Mouse (Mus musculus): ENCODE measurements at regions not wholly inside any gene's neighbourhood (a gene's known extent, or its start where the extent isn't known, plus 50 kb on each side); places are given as distances from the start of the nearest gene placed in this dataset.

DNA sequence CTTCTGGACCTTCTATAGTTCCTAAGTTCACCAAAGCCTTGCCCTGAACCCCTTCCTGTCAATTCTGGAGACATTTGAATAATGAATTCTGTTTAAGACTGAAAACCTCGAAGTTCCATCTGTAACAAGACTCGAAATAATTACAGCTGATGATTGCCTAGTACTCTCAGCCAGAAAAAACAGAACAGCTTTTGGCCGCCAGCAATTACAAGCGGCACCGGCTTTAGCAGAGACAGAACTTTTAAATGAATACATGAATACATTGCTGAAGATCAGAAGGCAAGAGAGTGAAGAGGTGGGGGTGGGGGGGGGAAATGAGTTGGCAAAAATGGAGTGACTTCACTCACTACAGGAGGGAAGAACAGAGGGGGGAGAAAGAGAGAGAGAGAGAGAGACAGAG is 112.6 kb downstream of the Spata19 start:
- Histone ChIP-seq H3ac (ENCODE audit: control insufficient read depth, insufficient read length) (no peak overlapping the region), H3K36me3 (ENCODE audit: control insufficient read depth, insufficient read depth) (no peaks in the 10 kb centered on the region), H3K4me3 (no peak overlapping the region), H3K27me3 (ENCODE audit: control insufficient read depth, insufficient read depth, insufficient read length) (no peaks in the 10 kb centered on the region), H3K79me2 (ENCODE audit: control insufficient read depth, insufficient read depth) (no peaks in the 10 kb centered on the region), H3K4me2 (ENCODE audit: low read depth) (no peak overlapping the region)
- TF ChIP-seq TCF3 (IDR thresholded peaks at IDR 0.05; ENCODE audit: insufficient read length, low read depth) (no peak), MYOD1 (IDR thresholded peaks at IDR 0.05; ENCODE audit: control insufficient read depth in 1 of 3, insufficient read length in 2 of 3, low read depth in 2 of 3) (no peak), TCF12 (IDR thresholded peaks at IDR 0.05; ENCODE audit: insufficient read depth, poor library complexity, severe bottlenecking) (no peak), E2F4 (IDR thresholded peaks at IDR 0.05; ENCODE audit: insufficient read depth) (no peak), SRF (IDR thresholded peaks at IDR 0.05; ENCODE audit: control insufficient read depth, insufficient read length, low read depth) (no peak), REST (IDR thresholded peaks at IDR 0.05; ENCODE audit: insufficient read depth, insufficient read length) (no peak), MYOG (IDR thresholded peaks at IDR 0.05; ENCODE audit: control insufficient read depth in 1 of 3, insufficient read depth in 1 of 3, insufficient read length in 2 of 3, low read depth in 2 of 3) (no peak), POLR2A (IDR thresholded peaks at IDR 0.05; ENCODE audit: insufficient read length, low read depth) (no peak), MAX (IDR thresholded peaks at IDR 0.05; ENCODE audit: low read depth) (no peak), CEBPB (IDR thresholded peaks at IDR 0.05; ENCODE audit: insufficient read depth, poor library complexity, severe bottlenecking) (no peak)

DNA sequence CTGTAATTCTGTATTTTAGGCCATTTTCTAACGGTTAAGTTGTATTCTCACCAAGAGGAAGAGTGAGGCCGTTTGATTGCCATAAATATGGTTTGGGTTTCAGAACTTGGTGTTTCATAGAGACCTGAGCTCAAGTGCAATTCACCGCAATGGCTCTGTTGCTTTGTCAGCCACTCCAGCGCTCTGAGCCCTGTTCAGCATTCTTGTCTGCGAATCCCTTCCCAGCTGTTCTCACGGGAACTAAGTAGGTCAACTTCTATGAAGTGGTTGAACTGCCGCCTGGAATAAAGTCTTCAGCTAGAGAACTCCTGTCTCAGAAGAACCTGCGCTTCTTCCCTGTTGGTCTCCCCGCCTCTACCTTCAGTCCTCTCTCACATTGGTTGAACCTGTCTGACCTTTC is 113.1 kb downstream of the Spata19 start:
- TF ChIP-seq TCF3 (IDR thresholded peaks at IDR 0.05; ENCODE audit: insufficient read length, low read depth) (no peak), MYOD1 (IDR thresholded peaks at IDR 0.05; ENCODE audit: control insufficient read depth in 1 of 3, insufficient read length in 2 of 3, low read depth in 2 of 3) (no peak), POLR2AphosphoS2 (IDR thresholded peaks at IDR 0.05; ENCODE audit: insufficient read length, low read depth) (no peak)
- no peaks in the 10 kb centered on the region for H3K79me2 ChIP-seq (ENCODE audit: control insufficient read depth, insufficient read depth)
- no peak overlapping the region for H3K4me2 ChIP-seq (ENCODE audit: low read depth)
- H3K4me3 ChIP-seq = no peak overlapping the region
- H3ac ChIP-seq (ENCODE audit: control insufficient read depth, insufficient read length) = no peak overlapping the region
- no peaks in the 10 kb centered on the region for H3K27me3 ChIP-seq (ENCODE audit: control insufficient read depth, insufficient read depth, insufficient read length)
- H3K36me3 ChIP-seq (ENCODE audit: control insufficient read depth, insufficient read depth) = no peaks in the 10 kb centered on the region

DNA sequence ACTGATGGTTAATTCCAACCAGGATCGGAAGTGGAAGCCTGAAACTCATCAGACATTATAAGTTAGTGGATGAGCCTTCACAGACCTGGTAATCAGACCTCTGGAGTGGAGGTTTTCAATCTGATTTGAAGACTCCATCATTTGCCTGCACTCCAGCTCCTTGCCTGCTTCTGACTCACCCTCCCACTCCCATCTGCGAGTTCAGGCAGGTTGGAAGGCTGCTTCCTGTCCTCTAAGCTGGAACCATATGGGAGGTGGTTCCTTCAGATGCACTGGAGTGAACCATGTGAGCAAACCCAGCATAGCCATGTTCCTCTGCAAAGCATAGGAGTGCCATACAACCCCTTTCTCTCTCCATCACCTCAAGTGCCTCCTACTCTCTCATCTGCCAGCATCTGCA is 114.6 kb downstream of the Spata19 start:
- no peaks in the 10 kb centered on the region for H3K27me3 ChIP-seq (ENCODE audit: control insufficient read depth, insufficient read depth, insufficient read length)
- H3K36me3 ChIP-seq (ENCODE audit: control insufficient read depth, insufficient read depth) = no peaks in the 10 kb centered on the region
- no peak overlapping the region for H3K4me2 ChIP-seq (ENCODE audit: low read depth)
- TF ChIP-seq REST (IDR thresholded peaks at IDR 0.05; ENCODE audit: insufficient read depth, insufficient read length) (no peak), TCF3 (IDR thresholded peaks at IDR 0.05; ENCODE audit: insufficient read length, low read depth) (no peak), MAX (IDR thresholded peaks at IDR 0.05; ENCODE audit: low read depth) (no peak), MYOD1 (IDR thresholded peaks at IDR 0.05; ENCODE audit: control insufficient read depth in 1 of 3, insufficient read length in 2 of 3, low read depth in 2 of 3) (no peak), TCF12 (IDR thresholded peaks at IDR 0.05; ENCODE audit: insufficient read depth, poor library complexity, severe bottlenecking) (no peak), POLR2AphosphoS2 (IDR thresholded peaks at IDR 0.05; ENCODE audit: insufficient read length, low read depth) (no peak), E2F4 (IDR thresholded peaks at IDR 0.05; ENCODE audit: insufficient read depth) (no peak), MYOG (IDR thresholded peaks at IDR 0.05; ENCODE audit: control insufficient read depth in 1 of 3, insufficient read depth in 1 of 3, insufficient read length in 2 of 3, low read depth in 2 of 3) (no peak), POLR2A (IDR thresholded peaks at IDR 0.05; ENCODE audit: insufficient read length, low read depth) (no peak), USF1 (IDR thresholded peaks at IDR 0.05; ENCODE audit: low read depth) (no peak)
- H3K79me2 ChIP-seq (ENCODE audit: control insufficient read depth, insufficient read depth) = no peaks in the 10 kb centered on the region
- H3ac ChIP-seq (ENCODE audit: control insufficient read depth, insufficient read length) = no peak overlapping the region
- H3K4me3 ChIP-seq = no peak overlapping the region

DNA sequence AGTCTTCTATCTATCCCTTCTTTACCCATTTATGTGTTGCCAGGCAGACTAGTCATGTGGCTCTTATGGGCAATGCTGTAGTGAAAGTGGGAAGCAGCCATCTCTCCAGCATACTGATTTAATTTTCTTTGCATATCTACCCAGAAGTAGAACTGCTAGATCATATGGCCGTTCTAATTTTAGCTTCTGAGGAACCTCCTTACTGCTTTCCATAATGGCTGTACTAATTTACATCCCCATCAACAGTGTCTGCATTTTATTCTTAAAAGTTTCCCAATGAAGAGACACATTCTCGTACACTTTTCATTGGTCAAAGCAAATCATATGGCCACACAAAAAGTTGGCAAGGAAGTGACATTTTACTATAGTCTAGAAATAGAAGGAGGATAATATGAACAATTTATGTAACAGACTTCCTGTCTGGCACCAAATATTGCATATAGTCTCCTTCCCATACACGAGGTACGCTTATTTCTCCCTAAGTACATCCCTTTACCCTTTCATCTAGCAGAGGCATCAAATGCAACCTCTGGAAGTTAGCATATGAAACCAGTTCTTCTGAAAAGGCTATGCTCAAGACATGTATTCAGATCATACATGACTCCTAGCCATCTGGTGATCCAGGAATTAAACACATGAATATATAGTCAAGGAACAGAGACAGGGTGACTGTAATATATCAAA is 119.0 kb downstream of the Spata19 start:
- Histone ChIP-seq H3K79me2 (ENCODE audit: control insufficient read depth, insufficient read depth) (no peaks in the 10 kb centered on the region), H3K36me3 (ENCODE audit: control insufficient read depth, insufficient read depth) (no peaks in the 10 kb centered on the region)
- TF ChIP-seq MYOG (IDR thresholded peaks at IDR 0.05; ENCODE audit: control insufficient read depth in 1 of 3, insufficient read depth in 1 of 3, insufficient read length in 2 of 3, low read depth in 2 of 3) = no peak
- TF ChIP-seq POLR2AphosphoS2 (IDR thresholded peaks at IDR 0.05; ENCODE audit: insufficient read length, low read depth) = no peak
- TF ChIP-seq USF1 (IDR thresholded peaks at IDR 0.05; ENCODE audit: low read depth) = no peak
- TF ChIP-seq MYOD1 (IDR thresholded peaks at IDR 0.05; ENCODE audit: control insufficient read depth in 1 of 3, insufficient read length in 2 of 3, low read depth in 2 of 3) = no peak
- no peak for TF ChIP-seq E2F4 (IDR thresholded peaks at IDR 0.05; ENCODE audit: insufficient read depth)
- no peak for TF ChIP-seq TCF3 (IDR thresholded peaks at IDR 0.05; ENCODE audit: insufficient read length, low read depth)
- TF ChIP-seq REST (IDR thresholded peaks at IDR 0.05; ENCODE audit: insufficient read depth, insufficient read length) = no peak
- no peak for TF ChIP-seq TCF12 (IDR thresholded peaks at IDR 0.05; ENCODE audit: insufficient read depth, poor library complexity, severe bottlenecking)
- TF ChIP-seq POLR2A (IDR thresholded peaks at IDR 0.05; ENCODE audit: insufficient read length, low read depth) = no peak
- TF ChIP-seq SRF (IDR thresholded peaks at IDR 0.05; ENCODE audit: control insufficient read depth, insufficient read length, low read depth) = no peak

DNA sequence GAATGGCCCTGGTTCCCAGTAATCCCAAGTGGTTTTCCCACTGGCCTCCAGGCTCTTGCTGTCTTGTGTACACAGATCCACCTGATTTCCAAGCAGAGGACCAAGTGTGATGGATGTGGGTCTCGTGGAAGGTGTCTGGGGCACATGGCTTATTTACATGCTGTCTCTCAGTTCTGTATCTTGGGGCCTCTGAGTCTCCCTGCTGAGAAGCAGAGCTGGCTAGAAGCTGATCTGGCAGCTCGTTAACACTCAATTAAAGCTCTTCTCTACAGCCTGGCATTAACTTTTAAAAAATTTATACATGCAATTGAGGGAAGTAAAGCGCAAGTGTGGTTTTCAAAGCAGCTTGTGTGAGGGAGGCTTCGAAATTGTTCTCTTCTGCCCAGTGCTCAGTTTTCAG is 121.4 kb downstream of the Spata19 start:
- H3K79me2 ChIP-seq (ENCODE audit: control insufficient read depth, insufficient read depth) = no peaks in the 10 kb centered on the region
- H3K36me3 ChIP-seq (ENCODE audit: control insufficient read depth, insufficient read depth) = no peaks in the 10 kb centered on the region
- H3ac ChIP-seq (ENCODE audit: control insufficient read depth, insufficient read length) = no peak overlapping the region
- H3K4me2 ChIP-seq (ENCODE audit: low read depth) = no peak overlapping the region
- H3K27me3 ChIP-seq (ENCODE audit: control insufficient read depth, insufficient read depth, insufficient read length) = no peaks in the 10 kb centered on the region
- no peak overlapping the region for H3K4me3 ChIP-seq
- no peak for TF ChIP-seq E2F4 (IDR thresholded peaks at IDR 0.05; ENCODE audit: insufficient read depth)
- no peak for TF ChIP-seq SRF (IDR thresholded peaks at IDR 0.05; ENCODE audit: control insufficient read depth, insufficient read length, low read depth)
- no peak for TF ChIP-seq MAX (IDR thresholded peaks at IDR 0.05; ENCODE audit: low read depth)
- no peak for TF ChIP-seq MYOD1 (IDR thresholded peaks at IDR 0.05; ENCODE audit: control insufficient read depth in 1 of 3, insufficient read length in 2 of 3, low read depth in 2 of 3)
- TF ChIP-seq POLR2A (IDR thresholded peaks at IDR 0.05; ENCODE audit: insufficient read length, low read depth) = no peak
- TF ChIP-seq POLR2AphosphoS2 (IDR thresholded peaks at IDR 0.05; ENCODE audit: insufficient read length, low read depth) = no peak
- no peak for TF ChIP-seq USF1 (IDR thresholded peaks at IDR 0.05; ENCODE audit: low read depth)
- TF ChIP-seq REST (IDR thresholded peaks at IDR 0.05; ENCODE audit: insufficient read depth, insufficient read length) = no peak

More for the DNA sequence above, 119.0 kb downstream of the Spata19 start:
- Histone ChIP-seq H3K4me2 (ENCODE audit: low read depth) (no peak overlapping the region), H3K4me3 (no peak overlapping the region), H3K27me3 (ENCODE audit: control insufficient read depth, insufficient read depth, insufficient read length) (no peaks in the 10 kb centered on the region), H3ac (ENCODE audit: control insufficient read depth, insufficient read length) (no peak overlapping the region)

Data from myocyte (in vitro differentiated cells).